Mouse (Mus musculus) bone marrow macrophage, adult 2 months (primary cell): ENCODE measurements around the gene Exoc3.

ENCODE experiments used
- CTCF ChIP-seq: IDR thresholded peaks from 2 replicates; pipeline ENCODE4 v1.5.1; 2012; ENCODE audit warnings: low read depth, mild to moderate bottlenecking, low read length, moderate library complexity
- POLR2A ChIP-seq: IDR thresholded peaks from 2 replicates; pipeline ENCODE4 v1.6.1; 2012; ENCODE audit warnings: mild to moderate bottlenecking, low read depth, low read length, borderline replicate concordance

GRCm38 (mm10) chr13:74172036-74172435 lies 36.5 kb downstream of the Exoc3 start:
- TF ChIP-seq CTCF: no peak
- no peak for TF ChIP-seq POLR2A
